Comparison of ENCODE assay signal across 8 mouse cellular contexts in genomic region chr5:120424039-120424438, GRCm38 (mm10). TPM values are rescaled to one million over a fixed set of nuclear protein-coding genes. Genes with fewer than 3 reads are reported as not detected.
DNase-seq lines count a peak whose midpoint lies in the region; TF ChIP-seq lines count a peak whose summit lies in the region.

No protein-coding gene starts in this region.

- peak; percentile 22 to 76 for DNase-seq in spleen, postnatal 10 days (ENCODE audit: low spot score in 2 of 2)
- no peak for DNase-seq in spleen, postnatal 36 days (ENCODE audit: low spot score in 2 of 2)
- peak; percentile 93 for DNase-seq in embryo, embryonic 10.5 days (ENCODE audit: low spot score)
- DNase-seq in heart, postnatal 10 days: peak; percentile 85 to 88
- peak; percentile 95 for DNase-seq in limb, embryonic 10.5 days (ENCODE audit: low spot score)
- DNase-seq in urinary bladder, adult 2 months (ENCODE audit: low spot score): peak; percentile 40
- no peak for DNase-seq in layer of hippocampus, adult 2 months (ENCODE audit: low spot score in 2 of 2)

- no peaks in the 10 kb centered on the region for H3K36me3 ChIP-seq in limb, embryonic 10.5 days
- H3K36me3 ChIP-seq in myocyte (ENCODE audit: control insufficient read depth, insufficient read depth): no peaks in the 10 kb centered on the region

- WGBS in limb, embryonic 10.5 days: 1% methylated on average over 19 of the region's 19 CpGs

- H3K79me2 ChIP-seq in myocyte (ENCODE audit: control insufficient read depth, insufficient read depth): no peaks in the 10 kb centered on the region

- TF ChIP-seq CTCF in layer of hippocampus, adult 2 months (conservative IDR thresholded peaks at IDR 0.05): no peak

- H3K4me3 ChIP-seq in limb, embryonic 10.5 days: no peak overlapping the region
- no peak overlapping the region for H3K4me3 ChIP-seq in myocyte
- no peak overlapping the region for H3K4me3 ChIP-seq in layer of hippocampus, adult 2 months

- H3K9me3 ChIP-seq in limb, embryonic 10.5 days (replicated peaks): no peaks in the 10 kb centered on the region

- intact Hi-C loops in heart, postnatal 10 days (cut with DNase I): no loop called here

- 0 out of 2 replicates have a peak, but pooled peaks cover 6% of the 10 kb centered on the region for H3K4me1 ChIP-seq in limb, embryonic 10.5 days

- no peak overlapping the region for H3K27ac ChIP-seq in limb, embryonic 10.5 days
- H3K27ac ChIP-seq in layer of hippocampus, adult 2 months: no peak overlapping the region

- no peak overlapping the region for H3ac ChIP-seq in myocyte (ENCODE audit: control insufficient read depth, insufficient read length)

- H3K4me2 ChIP-seq in myocyte (ENCODE audit: low read depth): no peak overlapping the region

- TF ChIP-seq POLR2A in myocyte (IDR thresholded peaks at IDR 0.05; ENCODE audit: insufficient read length, low read depth): no peak

- peaks cover 93% of the 10 kb centered on the region for H3K27me3 ChIP-seq in limb, embryonic 10.5 days (ENCODE audit: low read depth, poor library complexity, severe bottlenecking)
- peaks cover 33% of the 10 kb centered on the region for H3K27me3 ChIP-seq in myocyte (ENCODE audit: control insufficient read depth, insufficient read depth, insufficient read length)

TF ChIP-seq in myocyte, 11 proteins besides CTCF, POLR2A, EP300 and RAD21:
- TF ChIP-seq MAX (IDR thresholded peaks at IDR 0.05; ENCODE audit: low read depth) (no peak), REST (IDR thresholded peaks at IDR 0.05; ENCODE audit: insufficient read depth, insufficient read length) (peak; percentile 96), MYOD1 (IDR thresholded peaks at IDR 0.05; ENCODE audit: control insufficient read depth in 1 of 3, insufficient read length in 2 of 3, low read depth in 2 of 3) (no peak)
TF ChIP-seq in myocyte: peak in this region for 1.

RNA-seq across cellular contexts. Expression of gene Lhx5, which starts 7.5 kb away (rescaled TPM):
- not detected for total RNA-seq in heart, postnatal 10 days (2021)
- polyA plus RNA-seq in limb, embryonic 10.5 days (2016; fragmentation: Nextera tagmentation; extraction: Ambion mirVana): not detected in 2 replicates
- not detected for polyA plus RNA-seq in myocyte (2012; fragmentation: generic; extraction: Trizol)
- polyA plus RNA-seq in urinary bladder, adult 2 months (2012; rRNA removed): not detected in 2 replicates
- total RNA-seq in layer of hippocampus, adult 2 months (2021): under 1 TPM in 1 of 2 experiments, not detected in 1; 0.36 TPM

RNA-seq across cellular contexts. Expression of gene Sdsl, which starts 48.6 kb away (rescaled TPM):
- 10 to 100 TPM in 1 of 2 experiments, 1 to 10 TPM in 1; 9.1 to 11.2 TPM for total RNA-seq in heart, postnatal 10 days (2021)
- 5.2 and 5.6 TPM in 2 replicates for polyA plus RNA-seq in limb, embryonic 10.5 days (2016; fragmentation: Nextera tagmentation; extraction: Ambion mirVana)
- polyA plus RNA-seq in myocyte (2012; fragmentation: generic; extraction: Trizol): 1.4 TPM
- 7.4 and 8.4 TPM in 2 replicates for polyA plus RNA-seq in urinary bladder, adult 2 months (2012; rRNA removed)
- total RNA-seq in layer of hippocampus, adult 2 months (2021): 1 to 10 TPM; 7.9 to 8.5 TPM

RNA-seq across cellular contexts. Expression of gene Sds, which starts 52.3 kb away (rescaled TPM):
- not detected for total RNA-seq in heart, postnatal 10 days (2021)
- polyA plus RNA-seq in limb, embryonic 10.5 days (2016; fragmentation: Nextera tagmentation; extraction: Ambion mirVana): not detected in 2 replicates
- polyA plus RNA-seq in myocyte (2012; fragmentation: generic; extraction: Trizol): not detected
- polyA plus RNA-seq in urinary bladder, adult 2 months (2012; rRNA removed): not detected in 2 replicates
- under 1 TPM in 1 of 2 experiments, not detected in 1; 0.31 TPM for total RNA-seq in layer of hippocampus, adult 2 months (2021)

Comparison
In these comparisons a context has a peak if more than half of its experiments do, and no peak if none do; other contexts are left out.
1. DNase-seq: peak in spleen, postnatal 10 days (2 of 2), embryo, embryonic 10.5 days (single experiment), heart, postnatal 10 days (2 of 2), limb, embryonic 10.5 days (single experiment) and urinary bladder, adult 2 months (single experiment); none in spleen, postnatal 36 days (0 of 2) and layer of hippocampus, adult 2 months (0 of 2).